Comparison of ENCODE assay signal across 29 mouse cellular contexts in genomic region chr14:75665430-75666180, GRCm38 (mm10). TPM values are rescaled to one million over a fixed set of nuclear protein-coding genes. Genes with fewer than 3 reads are reported as not detected.
"Had no signal": no experiment of that assay in that cellular context is flagged by ENCODE, and none has a peak within 500 bp of the region (broad histone marks: within the 10 kb centered on the region; RNA-seq: fewer than 3 reads in every experiment).

No protein-coding gene starts in this region.

- ATAC-seq: intestine, postnatal 0 days; lung, postnatal 0 days; midbrain, embryonic 15.5 days had no signal

- H3K27me3 ChIP-seq: limb, embryonic 13.5 days; liver, embryonic 13.5 days; midbrain, embryonic 12.5 days; midbrain, embryonic 15.5 days; neural tube, embryonic 12.5 days; neural tube, embryonic 15.5 days had no signal

- H3K36me3 ChIP-seq: limb, embryonic 10.5 days; limb, embryonic 13.5 days; liver, embryonic 13.5 days; midbrain, embryonic 12.5 days; midbrain, embryonic 15.5 days; neural tube, embryonic 12.5 days; neural tube, embryonic 15.5 days had no signal

- H3K4me1 ChIP-seq: limb, embryonic 10.5 days; liver, embryonic 13.5 days; midbrain, embryonic 12.5 days had no signal

- H3K4me3 ChIP-seq: layer of hippocampus, adult 2 months; limb, embryonic 10.5 days; limb, embryonic 13.5 days; liver, embryonic 13.5 days; midbrain, embryonic 12.5 days; midbrain, embryonic 15.5 days; neural tube, embryonic 12.5 days; neural tube, embryonic 15.5 days had no signal

- DNase-seq: layer of hippocampus, adult 9-11 months; liver, embryonic 13.5 days; lung, embryonic 14.5 days; right cerebral cortex, adult 18-20 months; right cerebral cortex, postnatal 14 days; right cerebral cortex, postnatal 4 days; thymus, adult 2 months; thymus, postnatal 14 days; thymus, postnatal 4 days had no signal

- H3K27ac ChIP-seq: layer of hippocampus, adult 2 months; limb, embryonic 10.5 days; limb, embryonic 13.5 days; liver, embryonic 13.5 days; macrophage; midbrain, embryonic 12.5 days; midbrain, embryonic 15.5 days; neural tube, embryonic 12.5 days; neural tube, embryonic 15.5 days; stomach, postnatal 0 days had no signal

- H3K9me3 ChIP-seq: limb, embryonic 10.5 days; limb, embryonic 13.5 days; liver, embryonic 13.5 days; midbrain, embryonic 12.5 days; midbrain, embryonic 15.5 days; neural tube, embryonic 12.5 days; neural tube, embryonic 15.5 days had no signal

- H3K9ac ChIP-seq: limb, embryonic 13.5 days; liver, embryonic 13.5 days; lung, embryonic 14.5 days; midbrain, embryonic 12.5 days; midbrain, embryonic 15.5 days; neural tube, embryonic 12.5 days; neural tube, embryonic 15.5 days had no signal

- H3K4me2 ChIP-seq: limb, embryonic 13.5 days; liver, embryonic 13.5 days; lung, embryonic 14.5 days; midbrain, embryonic 12.5 days; midbrain, embryonic 15.5 days; neural tube, embryonic 12.5 days; neural tube, embryonic 15.5 days had no signal

RNA-seq across cellular contexts. Expression of gene Erich6b, which starts 23.5 kb away (rescaled TPM):
- total RNA-seq: layer of hippocampus, adult 2 months; layer of hippocampus, postnatal 25 days; left cerebral cortex, adult 18-20 months; left cerebral cortex, postnatal 25 days; liver, adult 2 months; megakaryocyte, adult 5-6 weeks had no signal
- polyA plus RNA-seq: intestine, embryonic 14.5 days; intestine, postnatal 0 days; large intestine, adult 2 months; limb, embryonic 10.5 days; limb, embryonic 13.5 days; liver, adult 2 months; liver, embryonic 13.5 days; liver, embryonic 16.5 days; lung, embryonic 14.5 days; lung, postnatal 0 days; macrophage; midbrain, embryonic 12.5 days; midbrain, embryonic 15.5 days; neural tube, embryonic 12.5 days; neural tube, embryonic 15.5 days; stomach, embryonic 14.5 days; stomach, postnatal 0 days; thymus, adult 2 months had no signal
